Mouse (Mus musculus) liver, embryonic 12.5 days (tissue): ENCODE data around the gene Nrm. TPM values are rescaled to one million over a fixed set of nuclear protein-coding genes. Genes with fewer than 3 reads are reported as not detected.

ENCODE experiments used
- ATAC-seq: fragments of 200-750 bp; cut with Nextera tagmentation; 2 replicates; pipeline ENCODE4 v1.8.0; 2017; ENCODE audit warnings: moderate number of reproducible peaks, mild to moderate bottlenecking, moderate library complexity
- H3K27ac ChIP-seq: fragments of 300-500 bp; sonication (generic); 2 replicates; pipeline ENCODE4 v1.5.1; 2016; ENCODE audit warnings: mild to moderate bottlenecking
- H3K27me3 ChIP-seq: fragments of 300-500 bp; sonication (generic); replicated peaks from 2 replicates; pipeline ENCODE4 v1.6.1; 2016; ENCODE audit warnings: mild to moderate bottlenecking, moderate library complexity
- H3K36me3 ChIP-seq: fragments of 300-500 bp; sonication (generic); 2 replicates; pipeline ENCODE4 v1.6.1; 2016; ENCODE audit warnings: mild to moderate bottlenecking, moderate library complexity
- H3K4me1 ChIP-seq: fragments of 300-500 bp; sonication (generic); 2 replicates; pipeline ENCODE4 v1.6.1; 2016
- H3K4me2 ChIP-seq: fragments of 300-500 bp; sonication (generic); 2 replicates; pipeline ENCODE4 v1.6.1; 2016; ENCODE audit warnings: mild to moderate bottlenecking, moderate library complexity
- H3K4me3 ChIP-seq: fragments of 300-500 bp; sonication (generic); 2 replicates; pipeline ENCODE4 v1.5.1; 2016; ENCODE audit warnings: mild to moderate bottlenecking, moderate library complexity
- H3K9ac ChIP-seq: fragments of 300-500 bp; sonication (generic); 2 replicates; pipeline ENCODE4 v1.6.1; 2016; ENCODE audit warnings: mild to moderate bottlenecking, moderate library complexity
- H3K9me3 ChIP-seq: fragments of 300-500 bp; sonication (generic); replicated peaks from 2 replicates; pipeline ENCODE4 v1.6.1; 2016; ENCODE audit warnings: mild to moderate bottlenecking, moderate library complexity
- WGBS: fragments of 180-500 bp; shearing (Covaris S2); methylation state at CpG from one replicate; pipeline ENCODE4 v1.1.7; 2016; ENCODE audit not compliant: insufficient replicate concordance; 5-methylcytosine and 5-hydroxymethylcytosine counted together
- polyA plus RNA-seq: library from polyadenylated mRNA; unstranded; fragments of >200 nt; fragmentation: Nextera tagmentation; extraction: Ambion mirVana; gene quantifications from 2 replicates; pipeline ENCODE4 v1.2.1, GENCODE M21; 2016

Gene Nrm
- polyA plus RNA-seq, 1 experiment from 2014 or later: 29.8 TPM

DNA sequence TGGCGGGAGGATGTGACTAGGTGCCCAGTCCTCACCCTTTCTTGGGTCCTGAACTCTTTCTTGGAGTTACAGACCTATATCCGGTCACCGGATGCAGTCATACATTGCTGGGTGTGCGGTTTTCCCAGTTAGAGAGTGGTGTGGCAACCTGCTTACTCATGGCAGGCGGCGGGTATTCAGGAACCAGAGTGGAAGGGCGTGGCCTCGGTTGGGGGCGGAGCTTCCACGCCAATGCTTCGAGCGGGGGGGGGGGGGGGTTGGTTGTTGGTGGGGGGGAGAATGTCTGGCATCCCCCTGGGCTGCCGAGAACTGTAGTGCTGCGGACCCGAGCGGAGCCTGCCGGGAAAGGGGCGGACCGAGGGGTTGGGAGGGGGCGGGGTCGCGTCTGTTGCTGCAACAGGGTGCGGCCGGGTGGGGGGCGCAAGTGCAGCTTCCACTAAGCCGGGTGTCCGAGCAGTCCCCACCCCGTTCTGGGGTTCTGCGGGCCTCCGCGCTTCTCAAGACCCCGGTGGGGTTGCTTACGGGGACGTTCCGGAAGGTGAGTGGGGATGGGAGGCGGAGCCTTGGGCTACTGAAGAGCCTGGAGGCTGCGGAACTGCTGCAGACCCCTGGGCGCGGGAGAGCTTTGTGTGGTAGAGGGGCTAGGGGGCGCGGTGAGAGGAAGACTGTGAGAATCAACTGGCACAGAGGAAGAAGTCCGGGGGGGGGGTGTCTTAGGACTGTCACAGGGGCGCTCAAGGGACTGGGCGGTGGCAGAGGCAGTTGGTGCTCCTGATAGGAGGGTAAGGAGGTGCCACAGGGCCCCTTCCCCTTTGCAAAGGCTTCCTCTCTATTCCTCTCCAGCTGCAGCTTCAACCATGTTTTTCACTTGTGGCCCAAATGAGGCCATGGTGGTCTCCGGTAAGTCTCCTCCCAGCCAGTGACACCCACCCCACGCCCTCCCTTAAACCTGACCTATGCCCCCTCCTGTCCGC, 37.9 kb upstream of the Nrm start, which contains the start of gene Flot1:
Gene Flot1 (plus strand): TSS at position 267 of the 974 bp plus-strand sequence.
- peak within 1 kb of the TSS; percentile 97 for H3K27ac ChIP-seq
- no peaks in the 10 kb centered on the region for H3K9me3 ChIP-seq
- peak within 1 kb of the TSS; percentile 85 for H3K9ac ChIP-seq
- H3K4me2 ChIP-seq: peak within 1 kb of the TSS; percentile 95
- H3K4me1 ChIP-seq: peaks cover 70% of the 10 kb centered on the region
- H3K36me3 ChIP-seq: peaks cover 36% of the 10 kb centered on the region
- under 1% methylated on average over 40 of the region's 47 CpGs for WGBS
- H3K27me3 ChIP-seq: no peaks in the 10 kb centered on the region
- H3K4me3 ChIP-seq: peak within 1 kb of the TSS; percentile 81
- ATAC-seq: peak; percentile 79

DNA sequence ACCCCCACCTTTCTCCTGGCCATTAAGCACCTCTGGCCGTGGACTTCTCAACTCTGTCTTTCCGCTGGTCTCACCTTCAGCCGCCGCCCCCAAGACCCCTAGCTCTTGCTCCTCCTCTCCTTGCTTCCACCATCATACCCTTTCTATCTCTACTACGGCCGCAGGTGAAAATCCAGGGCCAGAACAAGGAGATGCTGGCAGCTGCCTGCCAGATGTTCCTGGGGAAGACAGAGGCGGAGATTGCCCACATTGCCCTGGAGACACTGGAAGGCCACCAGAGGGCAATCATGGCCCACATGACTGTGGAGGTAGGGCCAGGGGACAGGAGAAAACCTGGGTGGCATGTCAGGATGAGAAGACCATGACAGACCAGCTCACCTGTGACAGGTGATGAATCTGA, 36.7 kb upstream of the Nrm start:
- Histone ChIP-seq H3K4me1 (peaks cover 73% of the 10 kb centered on the region), H3K27me3 (no peaks in the 10 kb centered on the region), H3K9ac (peak overlapping the region; percentile 85), H3K9me3 (no peaks in the 10 kb centered on the region), H3K27ac (peak overlapping the region; percentile 97), H3K4me3 (peak overlapping the region; percentile 81), H3K4me2 (peak overlapping the region; percentile 95), H3K36me3 (peaks cover 41% of the 10 kb centered on the region)
- no peak for ATAC-seq
- 60% methylated on average over 7 of the region's 7 CpGs for WGBS

- peaks cover 73% of the 10 kb centered on the region for H3K4me1 ChIP-seq
- WGBS: 77% methylated on average over 13 of the region's 13 CpGs
- H3K27ac ChIP-seq: peak overlapping the region; percentile 97
- ATAC-seq: peak; percentile 18; the same call in 1 of the 2 replicates
- no peak overlapping the region for H3K4me3 ChIP-seq
- H3K27me3 ChIP-seq: no peaks in the 10 kb centered on the region
- peaks cover 44% of the 10 kb centered on the region for H3K36me3 ChIP-seq
- peak overlapping the region; percentile 95 for H3K4me2 ChIP-seq
- peak overlapping the region; percentile 85; the same call in 1 of the 2 replicates for H3K9ac ChIP-seq
- no peaks in the 10 kb centered on the region for H3K9me3 ChIP-seq
These were observed 35.8 kb upstream of the Nrm start for GRCm38 (mm10) chr17:35825109-35825850.

GRCm38 (mm10) chr17:35829737-35830136, 31.4 kb upstream of the Nrm start:
- peak overlapping the region; percentile 48 for H3K4me2 ChIP-seq
- H3K4me1 ChIP-seq: peaks cover 69% of the 10 kb centered on the region
- H3K36me3 ChIP-seq: peaks cover 86% of the 10 kb centered on the region
- ATAC-seq: peak; percentile 70
- H3K27me3 ChIP-seq: no peaks in the 10 kb centered on the region
- H3K9me3 ChIP-seq: no peaks in the 10 kb centered on the region
- H3K4me3 ChIP-seq: no peak overlapping the region
- peak overlapping the region; percentile 43; the same call in 1 of the 2 replicates for H3K27ac ChIP-seq
- 4% methylated on average over 21 of the region's 21 CpGs for WGBS
- peak overlapping the region; percentile 44; the same call in 1 of the 2 replicates for H3K9ac ChIP-seq

- 67% methylated on average over 8 of the region's 8 CpGs for WGBS
- Histone ChIP-seq H3K27ac (peak overlapping the region; percentile 68), H3K9me3 (no peaks in the 10 kb centered on the region), H3K4me3 (no peak overlapping the region), H3K27me3 (no peaks in the 10 kb centered on the region), H3K9ac (no peak overlapping the region), H3K36me3 (peaks cover 79% of the 10 kb centered on the region), H3K4me1 (peaks cover 67% of the 10 kb centered on the region), H3K4me2 (no peak overlapping the region)
- no peak for ATAC-seq
These were observed 28.5 kb upstream of the Nrm start for GRCm38 (mm10) chr17:35832400-35833238.

DNA sequence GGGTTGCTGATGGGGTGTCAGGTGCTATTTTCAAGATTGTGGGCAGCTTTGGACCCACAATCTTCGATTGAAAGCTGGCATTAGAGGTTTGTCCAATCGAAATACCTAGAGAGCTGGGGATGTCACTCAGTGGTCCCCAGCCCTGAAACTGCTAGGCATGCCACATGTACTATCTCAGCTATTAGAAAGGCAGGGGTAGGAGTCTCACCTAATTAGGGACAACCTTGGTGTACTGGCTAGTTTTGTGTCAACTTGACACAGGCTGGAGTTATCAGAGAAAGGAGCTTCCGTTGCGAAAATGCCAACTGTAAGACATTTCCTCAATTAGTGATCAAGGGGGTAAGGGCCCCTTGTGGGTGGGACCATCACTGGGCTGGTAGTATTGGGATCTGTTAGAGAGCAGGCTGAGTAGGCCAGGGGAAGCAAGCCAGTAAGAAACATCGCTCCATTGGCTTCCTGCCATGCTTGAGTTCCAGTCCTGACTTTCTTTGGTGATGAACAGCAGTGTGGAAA, 27.8 kb upstream of the Nrm start:
- ATAC-seq: no peak
- Histone ChIP-seq H3K9ac (0 out of 2 replicates have a peak overlapping the region, but pooled peaks have one; percentile 15), H3K9me3 (no peaks in the 10 kb centered on the region), H3K27me3 (no peaks in the 10 kb centered on the region), H3K4me1 (peaks cover 67% of the 10 kb centered on the region), H3K27ac (peak overlapping the region; percentile 68), H3K4me3 (no peak overlapping the region), H3K36me3 (peaks cover 72% of the 10 kb centered on the region), H3K4me2 (no peak overlapping the region)
- WGBS: 19% methylated on average over 5 of the region's 5 CpGs

- Histone ChIP-seq H3K9ac (0 out of 2 replicates have a peak overlapping the region, but pooled peaks have one; percentile 15), H3K4me3 (no peak overlapping the region), H3K9me3 (no peaks in the 10 kb centered on the region), H3K27me3 (no peaks in the 10 kb centered on the region), H3K4me1 (peaks cover 73% of the 10 kb centered on the region), H3K4me2 (peak overlapping the region; percentile 83; the same call in 1 of the 2 replicates), H3K36me3 (peaks cover 68% of the 10 kb centered on the region), H3K27ac (peak overlapping the region; percentile 96)
- no peak for ATAC-seq
- WGBS: 46% methylated on average over 5 of the region's 5 CpGs
These were observed 27.2 kb upstream of the Nrm start for GRCm38 (mm10) chr17:35833894-35834293.

- Histone ChIP-seq H3K4me3 (peak overlapping the region; percentile 74), H3K4me2 (peak overlapping the region; percentile 83), H3K9me3 (no peaks in the 10 kb centered on the region), H3K36me3 (peaks cover 68% of the 10 kb centered on the region), H3K9ac (peak overlapping the region; percentile 94), H3K27ac (peak overlapping the region; percentile 96), H3K4me1 (peaks cover 73% of the 10 kb centered on the region), H3K27me3 (no peaks in the 10 kb centered on the region)
- no peak for ATAC-seq
- 75% methylated on average over 26 of the region's 26 CpGs for WGBS
These were observed 26.3 kb upstream of the Nrm start for GRCm38 (mm10) chr17:35834696-35835422.

DNA sequence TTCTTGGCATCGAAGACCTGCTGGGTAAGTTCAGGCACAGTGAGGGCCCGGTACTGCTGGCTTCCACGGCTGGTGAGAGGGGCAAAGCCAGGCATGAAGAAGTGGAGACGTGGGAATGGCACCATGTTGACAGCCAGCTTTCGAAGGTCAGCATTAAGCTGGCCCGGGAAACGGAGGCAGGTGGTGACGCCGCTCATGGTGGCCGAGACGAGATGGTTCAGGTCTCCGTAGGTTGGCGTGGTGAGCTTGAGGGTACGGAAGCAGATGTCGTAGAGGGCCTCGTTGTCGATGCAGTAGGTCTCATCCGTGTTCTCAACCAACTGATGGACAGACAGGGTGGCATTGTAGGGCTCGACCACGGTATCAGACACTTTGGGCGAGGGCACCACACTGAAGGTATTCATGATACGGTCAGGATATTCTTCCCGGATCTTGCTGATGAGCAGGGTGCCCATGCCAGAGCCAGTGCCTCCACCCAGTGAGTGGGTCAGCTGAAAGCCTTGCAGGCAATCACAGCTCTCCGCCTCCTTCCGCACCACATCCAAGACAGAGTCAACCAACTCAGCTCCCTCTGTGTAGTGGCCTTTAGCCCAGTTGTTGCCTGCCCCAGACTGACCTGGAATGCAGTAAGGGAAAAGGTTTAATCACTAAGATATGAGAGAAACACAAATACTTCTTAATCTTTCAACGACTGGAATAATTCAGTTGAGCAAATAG, 25.5 kb upstream of the Nrm start:
- Histone ChIP-seq H3K4me1 (peaks cover 72% of the 10 kb centered on the region), H3K36me3 (peaks cover 62% of the 10 kb centered on the region), H3K27ac (peak overlapping the region; percentile 96), H3K4me3 (peak overlapping the region; percentile 74), H3K4me2 (peak overlapping the region; percentile 83), H3K9me3 (no peaks in the 10 kb centered on the region), H3K27me3 (no peaks in the 10 kb centered on the region), H3K9ac (peak overlapping the region; percentile 94)
- WGBS: 75% methylated on average over 26 of the region's 26 CpGs
- ATAC-seq: no peak
